Mouse (Mus musculus): Measurements from ENCODE around the gene Chmp1a. TPM values are rescaled to one million over a fixed set of nuclear protein-coding genes. Genes with fewer than 3 reads are reported as not detected.

The Chmp1a gene
- polyA plus RNA-seq, 1 experiment from 2014 or later, result 146 TPM

DNA sequence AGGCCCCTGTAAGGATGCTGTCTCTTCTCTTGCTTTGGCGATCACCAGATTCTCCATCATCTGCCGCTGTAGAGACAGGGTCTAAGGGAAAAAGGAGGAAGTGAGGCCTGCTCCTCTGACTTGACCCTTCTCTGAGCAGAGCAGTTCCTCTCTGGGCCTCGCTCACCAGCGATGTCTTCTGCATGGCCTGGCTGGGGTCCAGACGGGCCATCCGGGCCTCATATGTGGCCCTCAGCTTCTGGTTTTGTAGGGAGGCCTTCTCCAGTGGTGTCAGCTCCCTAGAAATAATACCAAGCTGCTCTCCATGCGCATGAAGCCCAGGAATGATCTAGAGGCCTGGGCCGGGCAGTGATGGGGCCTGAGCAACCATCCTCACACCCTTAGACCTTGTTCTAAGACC is 36.0 kb upstream of the Chmp1a start:
- no peak overlapping the region for H3K4me3 ChIP-seq (replicated peaks; ENCODE audit: low read length)
- no peak overlapping the region for H3K9ac ChIP-seq (ENCODE audit: low read length)
- H3K27ac ChIP-seq (ENCODE audit: low read length), result no peak overlapping the region
- no peak for ATAC-seq (ENCODE audit: insufficient read depth, low FRiP score)
- peaks cover 11% of the 10 kb centered on the region for H3K4me1 ChIP-seq (ENCODE audit: control insufficient read depth, insufficient read depth, low read length)
- H3K9me3 ChIP-seq (replicated peaks; ENCODE audit: control insufficient read depth, low read length), result no peaks in the 10 kb centered on the region
- no peak overlapping the region for H3K4me2 ChIP-seq (ENCODE audit: low read depth, low read length)
- H3K27me3 ChIP-seq (ENCODE audit: control insufficient read depth, insufficient read depth, low read length), result no peaks in the 10 kb centered on the region
- 86% methylated on average over 8 of the region's 8 CpGs for WGBS
- 0 out of 2 replicates have a peak, but pooled peaks cover 17% of the 10 kb centered on the region for H3K36me3 ChIP-seq (ENCODE audit: control insufficient read depth, insufficient read depth, low read length)

DNA sequence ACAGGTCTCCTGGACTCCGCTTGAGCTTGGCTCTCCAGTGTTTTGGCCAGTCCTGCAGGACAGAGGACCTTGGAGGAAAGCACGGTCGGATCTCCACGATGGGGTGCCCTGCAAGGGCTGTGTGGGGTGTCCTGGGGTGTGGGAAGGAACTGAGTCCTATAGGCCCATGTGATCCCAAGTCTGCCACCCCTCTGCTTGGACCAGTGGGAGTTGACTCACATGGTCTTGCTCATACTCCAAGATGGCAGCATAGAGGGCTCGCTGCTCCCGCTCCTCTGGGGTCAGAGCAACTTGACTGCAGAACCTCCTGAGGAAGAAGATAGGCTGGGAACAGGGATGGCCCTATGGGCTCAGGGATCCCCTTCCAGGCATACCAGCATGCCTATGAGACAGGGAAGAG is 35.2 kb upstream of the Chmp1a start:
- Histone ChIP-seq H3K9me3 (replicated peaks; ENCODE audit: control insufficient read depth, low read length) (no peaks in the 10 kb centered on the region), H3K4me2 (ENCODE audit: low read depth, low read length) (no peak overlapping the region), H3K36me3 (ENCODE audit: control insufficient read depth, insufficient read depth, low read length) (0 out of 2 replicates have a peak, but pooled peaks cover 17% of the 10 kb centered on the region), H3K4me1 (ENCODE audit: control insufficient read depth, insufficient read depth, low read length) (peaks cover 5% of the 10 kb centered on the region), H3K9ac (ENCODE audit: low read length) (no peak overlapping the region), H3K27ac (ENCODE audit: low read length) (no peak overlapping the region), H3K4me3 (replicated peaks; ENCODE audit: low read length) (no peak overlapping the region), H3K27me3 (ENCODE audit: control insufficient read depth, insufficient read depth, low read length) (no peaks in the 10 kb centered on the region)
- no peak for ATAC-seq (ENCODE audit: insufficient read depth, low FRiP score)
- over 99% methylated on average over 6 of the region's 6 CpGs for WGBS

DNA sequence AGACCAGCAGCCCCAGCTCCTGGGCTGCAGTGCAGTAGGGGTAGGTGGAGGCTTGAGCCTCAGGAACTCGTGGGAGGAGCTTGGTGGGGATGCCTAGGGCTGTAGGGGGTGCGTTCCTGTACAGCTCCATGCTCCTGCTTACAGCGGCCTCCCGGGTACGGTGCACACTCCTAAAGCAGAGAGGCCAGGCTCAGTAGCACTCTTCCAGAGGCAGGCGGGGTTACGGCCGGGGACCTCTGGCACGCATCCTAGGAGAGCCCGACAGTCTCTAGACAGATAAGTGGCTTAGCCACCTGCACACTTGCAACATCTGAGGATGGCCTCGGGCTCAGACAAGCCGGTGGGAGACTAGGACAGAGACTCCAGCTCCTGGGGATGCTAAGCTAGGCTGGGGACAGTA is 33.0 kb upstream of the Chmp1a start:
- no peak overlapping the region for H3K27ac ChIP-seq (ENCODE audit: low read length)
- no peak overlapping the region for H3K9ac ChIP-seq (ENCODE audit: low read length)
- 85% methylated on average over 12 of the region's 12 CpGs for WGBS
- ATAC-seq (ENCODE audit: insufficient read depth, low FRiP score), result no peak
- H3K36me3 ChIP-seq (ENCODE audit: control insufficient read depth, insufficient read depth, low read length), result 0 out of 2 replicates have a peak, but pooled peaks cover 13% of the 10 kb centered on the region
- no peaks in the 10 kb centered on the region for H3K27me3 ChIP-seq (ENCODE audit: control insufficient read depth, insufficient read depth, low read length)
- no peaks in the 10 kb centered on the region for H3K9me3 ChIP-seq (replicated peaks; ENCODE audit: control insufficient read depth, low read length)
- no peak overlapping the region for H3K4me3 ChIP-seq (replicated peaks; ENCODE audit: low read length)
- H3K4me2 ChIP-seq (ENCODE audit: low read depth, low read length), result no peak overlapping the region
- no peaks in the 10 kb centered on the region for H3K4me1 ChIP-seq (ENCODE audit: control insufficient read depth, insufficient read depth, low read length)

DNA sequence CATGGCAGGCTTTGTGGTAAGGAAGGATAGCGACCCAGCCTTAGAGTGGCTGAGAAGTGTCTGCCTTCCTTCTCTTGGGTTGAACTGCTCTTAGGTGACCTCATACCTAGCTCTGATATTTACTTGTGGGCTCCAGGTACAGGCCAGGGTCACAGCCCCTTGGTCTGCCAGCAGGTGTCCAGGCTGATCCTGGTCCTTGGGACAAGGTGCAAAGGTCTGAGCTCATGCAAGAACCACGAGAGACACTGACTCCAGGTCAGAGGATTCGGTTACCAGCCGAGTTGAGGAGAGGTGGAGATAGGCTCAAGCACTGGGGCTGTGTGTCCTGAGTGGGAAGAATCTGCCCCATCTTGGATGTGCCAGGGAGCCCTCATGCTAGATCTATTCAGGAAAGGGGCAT is 31.8 kb upstream of the Chmp1a start:
- Histone ChIP-seq H3K4me3 (replicated peaks; ENCODE audit: low read length) (no peak overlapping the region), H3K36me3 (ENCODE audit: control insufficient read depth, insufficient read depth, low read length) (0 out of 2 replicates have a peak, but pooled peaks cover 13% of the 10 kb centered on the region), H3K27ac (ENCODE audit: low read length) (no peak overlapping the region), H3K9ac (ENCODE audit: low read length) (no peak overlapping the region), H3K4me1 (ENCODE audit: control insufficient read depth, insufficient read depth, low read length) (no peaks in the 10 kb centered on the region), H3K27me3 (ENCODE audit: control insufficient read depth, insufficient read depth, low read length) (no peaks in the 10 kb centered on the region), H3K4me2 (ENCODE audit: low read depth, low read length) (no peak overlapping the region), H3K9me3 (replicated peaks; ENCODE audit: control insufficient read depth, low read length) (no peaks in the 10 kb centered on the region)
- WGBS, result 89% methylated on average over 4 of the region's 4 CpGs
- no peak for ATAC-seq (ENCODE audit: insufficient read depth, low FRiP score)

DNA sequence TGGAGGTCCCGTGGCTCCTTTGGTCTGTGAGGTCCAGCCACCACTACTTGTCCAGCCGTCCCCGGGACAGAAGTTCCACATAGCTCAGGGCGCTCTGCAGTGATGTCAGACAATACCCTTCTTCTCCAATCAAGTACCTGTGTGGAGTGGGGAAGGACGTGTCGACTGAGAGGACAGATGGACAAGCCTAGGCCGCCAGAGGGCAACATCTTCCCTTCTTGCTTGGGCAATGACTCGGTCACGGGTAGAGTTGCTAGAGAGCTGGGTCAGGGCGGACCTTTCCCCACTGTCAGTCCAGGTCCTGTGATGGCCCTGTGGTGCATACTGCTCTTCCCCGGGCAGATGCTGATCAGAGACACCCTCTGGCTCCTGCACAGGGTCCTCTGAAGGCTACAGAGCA is 30.5 kb upstream of the Chmp1a start:
- Histone ChIP-seq H3K9me3 (replicated peaks; ENCODE audit: control insufficient read depth, low read length) (no peaks in the 10 kb centered on the region), H3K27me3 (ENCODE audit: control insufficient read depth, insufficient read depth, low read length) (no peaks in the 10 kb centered on the region), H3K4me3 (replicated peaks; ENCODE audit: low read length) (no peak overlapping the region), H3K9ac (ENCODE audit: low read length) (no peak overlapping the region), H3K27ac (ENCODE audit: low read length) (no peak overlapping the region), H3K4me2 (ENCODE audit: low read depth, low read length) (no peak overlapping the region), H3K4me1 (ENCODE audit: control insufficient read depth, insufficient read depth, low read length) (no peaks in the 10 kb centered on the region), H3K36me3 (ENCODE audit: control insufficient read depth, insufficient read depth, low read length) (0 out of 2 replicates have a peak, but pooled peaks cover 6% of the 10 kb centered on the region)
- ATAC-seq (ENCODE audit: insufficient read depth, low FRiP score), result no peak
- 64% methylated on average over 11 of the region's 11 CpGs for WGBS

DNA sequence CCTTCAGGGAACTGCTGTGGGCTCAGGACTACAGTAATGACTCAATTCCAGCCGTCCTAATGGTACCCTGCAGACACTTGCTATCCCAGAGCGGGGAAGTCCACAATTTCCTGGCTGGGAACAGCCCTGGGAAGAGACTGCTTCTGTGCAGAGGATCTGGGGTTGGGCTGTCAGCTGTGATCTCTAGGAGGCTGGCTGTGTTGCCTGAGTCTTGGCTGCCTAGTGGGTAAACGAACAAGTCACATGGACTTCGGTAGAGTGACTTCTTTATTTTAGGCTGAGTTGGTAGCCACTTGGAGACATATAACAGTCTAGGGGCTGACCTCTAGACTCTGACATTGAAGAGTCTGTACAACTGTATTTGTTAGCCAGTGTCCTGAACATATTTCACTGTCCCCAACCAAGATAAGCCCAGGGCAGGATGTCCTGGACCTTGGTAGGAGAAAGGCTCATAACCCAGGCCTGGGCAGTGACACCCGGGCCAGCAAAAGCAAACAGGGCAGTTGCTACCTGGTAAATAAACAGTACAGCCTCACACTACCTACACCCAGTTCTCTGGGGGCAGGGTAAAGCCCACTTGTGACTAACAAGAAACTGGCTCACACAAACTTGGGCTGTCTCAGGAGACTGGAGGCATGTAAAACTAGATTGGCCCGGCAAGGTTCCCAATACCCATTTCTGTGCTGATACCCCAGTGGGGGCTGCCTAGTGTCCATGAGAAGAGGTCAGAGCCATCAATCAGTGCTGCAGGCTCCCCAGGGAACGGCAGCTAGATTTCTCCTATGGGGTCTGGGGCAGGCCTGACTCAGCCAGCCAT is 29.8 kb upstream of the Chmp1a start:
- Histone ChIP-seq H3K4me2 (ENCODE audit: low read depth, low read length) (no peak overlapping the region), H3K27me3 (ENCODE audit: control insufficient read depth, insufficient read depth, low read length) (no peaks in the 10 kb centered on the region)
- WGBS, result 83% methylated on average over 7 of the region's 7 CpGs

DNA sequence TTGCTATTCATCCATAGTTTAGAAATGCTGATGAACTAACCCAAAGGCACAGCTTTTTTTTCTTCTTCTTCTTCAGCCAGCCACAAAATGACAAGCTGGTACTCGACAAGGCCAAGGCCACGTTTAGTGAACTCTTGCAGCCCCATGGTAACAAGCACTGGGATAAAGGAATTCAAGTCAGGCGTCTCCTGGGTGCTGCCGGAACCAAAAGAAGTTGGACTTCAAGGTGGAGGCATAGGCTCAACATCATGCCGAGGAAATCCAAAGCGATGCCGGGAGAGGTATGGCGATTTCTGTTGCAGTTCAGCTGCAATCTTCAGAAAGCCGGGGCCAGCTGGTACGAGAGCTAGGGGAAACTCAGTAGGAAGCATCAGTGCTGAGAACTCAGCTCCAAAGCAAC is 26.8 kb upstream of the Chmp1a start:
- no peak overlapping the region for H3K4me2 ChIP-seq (ENCODE audit: low read depth, low read length)
- no peak overlapping the region for H3K4me3 ChIP-seq (replicated peaks; ENCODE audit: low read length)
- ATAC-seq (ENCODE audit: insufficient read depth, low FRiP score), result no peak
- peaks cover 6% of the 10 kb centered on the region; the same call in 1 of the 2 replicates for H3K4me1 ChIP-seq (ENCODE audit: control insufficient read depth, insufficient read depth, low read length)
- H3K9ac ChIP-seq (ENCODE audit: low read length), result no peak overlapping the region
- no peaks in the 10 kb centered on the region for H3K9me3 ChIP-seq (replicated peaks; ENCODE audit: control insufficient read depth, low read length)
- H3K27me3 ChIP-seq (ENCODE audit: control insufficient read depth, insufficient read depth, low read length), result peaks cover 4% of the 10 kb centered on the region; the same call in 1 of the 2 replicates
- 86% methylated on average over 10 of the region's 10 CpGs for WGBS
- no peaks in the 10 kb centered on the region for H3K36me3 ChIP-seq (ENCODE audit: control insufficient read depth, insufficient read depth, low read length)
- no peak overlapping the region for H3K27ac ChIP-seq (ENCODE audit: low read length)

More for the DNA sequence above, 29.8 kb upstream of the Chmp1a start:
- H3K4me3 ChIP-seq (replicated peaks; ENCODE audit: low read length), result no peak overlapping the region
- no peaks in the 10 kb centered on the region for H3K9me3 ChIP-seq (replicated peaks; ENCODE audit: control insufficient read depth, low read length)
- H3K9ac ChIP-seq (ENCODE audit: low read length), result no peak overlapping the region
- no peak overlapping the region for H3K27ac ChIP-seq (ENCODE audit: low read length)
- ATAC-seq (ENCODE audit: insufficient read depth, low FRiP score), result no peak
- H3K4me1 ChIP-seq (ENCODE audit: control insufficient read depth, insufficient read depth, low read length), result no peaks in the 10 kb centered on the region
- no peaks in the 10 kb centered on the region for H3K36me3 ChIP-seq (ENCODE audit: control insufficient read depth, insufficient read depth, low read length)

DNA sequence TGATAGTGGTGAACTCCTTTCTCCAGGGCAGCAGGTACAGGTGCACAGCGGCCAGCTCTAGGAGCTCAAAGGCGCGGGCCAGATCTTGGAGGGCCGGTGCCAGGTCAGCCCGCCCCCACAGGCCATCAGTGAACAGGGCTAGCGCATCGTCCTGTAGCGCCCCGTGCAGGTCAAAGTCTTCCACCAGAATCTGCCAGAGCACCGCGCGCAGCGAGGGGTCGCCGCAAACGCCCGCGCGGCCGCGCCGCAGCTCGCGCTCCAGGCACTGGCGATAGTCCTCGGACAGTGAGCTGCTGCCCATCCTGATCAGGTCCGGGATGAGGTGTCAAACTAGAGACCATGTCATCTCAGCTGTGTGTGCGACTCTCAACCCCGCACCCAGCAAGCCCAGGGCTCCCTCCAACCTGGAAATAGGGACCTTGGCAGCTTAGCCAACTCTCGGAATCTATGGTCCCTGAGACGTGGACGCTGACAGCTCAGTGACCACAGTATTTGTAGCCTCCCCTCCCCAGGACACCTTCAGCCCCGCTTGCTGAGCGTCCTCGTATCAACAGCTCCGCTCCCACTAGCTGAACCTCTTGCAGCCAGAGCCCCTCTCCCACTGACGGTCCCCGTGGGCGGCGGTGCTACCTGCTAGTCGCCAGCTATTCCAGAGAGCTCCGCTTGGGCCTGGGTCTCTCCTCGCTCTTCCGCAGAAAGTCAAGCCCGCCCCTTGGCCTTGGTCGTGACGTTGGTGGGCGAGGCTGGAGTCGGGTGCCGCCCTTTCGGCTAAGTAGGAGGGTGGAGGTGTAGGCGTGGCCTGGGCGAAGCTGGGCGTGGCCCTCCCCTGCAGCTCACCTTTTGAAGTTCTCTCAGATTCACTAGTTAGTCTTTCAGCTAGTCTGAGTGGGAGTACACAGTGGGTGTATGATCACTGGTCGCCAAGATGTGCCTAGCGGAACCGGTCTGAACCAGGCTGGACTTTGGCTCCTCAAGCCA is 23.2 kb upstream of the Chmp1a start, which contains the start of gene Spata2l:
Spata2l (minus strand) TSS at position 714 of the 978 bp plus-strand sequence.
- Histone ChIP-seq H3K9ac (ENCODE audit: low read length) (peak within 1 kb of the TSS; percentile 74), H3K27me3 (ENCODE audit: control insufficient read depth, insufficient read depth, low read length) (peaks cover 6% of the 10 kb centered on the region; the same call in 1 of the 2 replicates), H3K36me3 (ENCODE audit: control insufficient read depth, insufficient read depth, low read length) (no peaks in the 10 kb centered on the region), H3K27ac (ENCODE audit: low read length) (no peak within 1 kb of the TSS), H3K4me3 (replicated peaks; ENCODE audit: low read length) (peak within 1 kb of the TSS; percentile 61), H3K4me1 (ENCODE audit: control insufficient read depth, insufficient read depth, low read length) (peaks cover 6% of the 10 kb centered on the region; the same call in 1 of the 2 replicates), H3K4me2 (ENCODE audit: low read depth, low read length) (peak within 1 kb of the TSS; percentile 94), H3K9me3 (replicated peaks; ENCODE audit: control insufficient read depth, low read length) (no peaks in the 10 kb centered on the region)
- 1% methylated on average over 57 of the region's 57 CpGs for WGBS
- peak; percentile 93 for ATAC-seq (ENCODE audit: insufficient read depth, low FRiP score)

Measured in stomach, embryonic 16.5 days (tissue).